Mouse (Mus musculus): ENCODE results near the gene Thumpd3. TPM values are rescaled to one million over a fixed set of nuclear protein-coding genes. Genes with fewer than 3 reads are reported as not detected.

Gene Thumpd3
- total RNA-seq (2021) = 10 to 100 TPM; 19.8 to 22.5 TPM
- long read RNA-seq, experiment 1, transcript Thumpd3-201 (10 exons, 2,163 nt) = major isoform, 18 of 26 reads
- long read RNA-seq, experiment 1, partial matches to known transcripts = 0 of 26 reads
- long read RNA-seq, experiment 1, other reads (novel, unspliced or antisense) = 6 of 26 reads
- long read RNA-seq, experiment 2, transcript Thumpd3-201 (10 exons, 2,163 nt) = major isoform, 12 of 17 reads
- long read RNA-seq, experiment 2, partial matches to known transcripts = 0 of 17 reads
- long read RNA-seq, experiment 2, other reads (novel, unspliced or antisense) = 5 of 17 reads

- DNase-seq = peak; percentile 97
These were observed at the start of gene Thumpd3 for GRCm38 (mm10) chr6:113046041-113046975. Gene Thumpd3 (plus strand): TSS chr6:113046225.

GRCm38 (mm10) chr6:112999199-112999598, 46.8 kb upstream of the Thumpd3 start:
- DNase-seq = no peak

- peak; percentile 87 to 92 for DNase-seq
These were observed 45.2 kb upstream of the Thumpd3 start for GRCm38 (mm10) chr6:113000666-113001287.

- peak; percentile 21 to 38 for DNase-seq
These were observed 44.3 kb upstream of the Thumpd3 start for GRCm38 (mm10) chr6:113001719-113002118.

- no peak for DNase-seq
These were observed 42.5 kb upstream of the Thumpd3 start for GRCm38 (mm10) chr6:113003313-113004111.

- no peak for DNase-seq
These were observed 39.2 kb upstream of the Thumpd3 start for GRCm38 (mm10) chr6:113006833-113007232.

- DNase-seq = no peak
These were observed 34.1 kb upstream of the Thumpd3 start for GRCm38 (mm10) chr6:113011886-113012285.

GRCm38 (mm10) chr6:113012495-113012941, 33.5 kb upstream of the Thumpd3 start:
- peak; percentile 89 to 94 for DNase-seq

- DNase-seq = no peak
These were observed 32.5 kb upstream of the Thumpd3 start for GRCm38 (mm10) chr6:113013550-113013949.

GRCm38 (mm10) chr6:113017500-113018047, 28.5 kb upstream of the Thumpd3 start:
- DNase-seq = no peak

GRCm38 (mm10) chr6:113018139-113018538, 27.9 kb upstream of the Thumpd3 start:
- DNase-seq = no peak

GRCm38 (mm10) chr6:113024866-113025265, 21.2 kb upstream of the Thumpd3 start:
- peak in 1 of 2 experiments; percentile 14 for DNase-seq

GRCm38 (mm10) chr6:113025774-113026173, 20.3 kb upstream of the Thumpd3 start:
- no peak for DNase-seq

GRCm38 (mm10) chr6:113027446-113027845, 18.6 kb upstream of the Thumpd3 start:
- DNase-seq = no peak

- no peak for DNase-seq
These were observed 17.0 kb upstream of the Thumpd3 start for GRCm38 (mm10) chr6:113029006-113029405.

- no peak for DNase-seq
These were observed 15.5 kb upstream of the Thumpd3 start for GRCm38 (mm10) chr6:113030553-113030952.

- no peak for DNase-seq
These were observed 14.9 kb upstream of the Thumpd3 start for GRCm38 (mm10) chr6:113030970-113031660.

GRCm38 (mm10) chr6:113032121-113032520, 13.9 kb upstream of the Thumpd3 start:
- no peak for DNase-seq

GRCm38 (mm10) chr6:113033185-113033584, 12.8 kb upstream of the Thumpd3 start:
- no peak for DNase-seq

GRCm38 (mm10) chr6:113034466-113034865, 11.6 kb upstream of the Thumpd3 start:
- no peak for DNase-seq

All from heart, adult 18-20 months (tissue).